Mouse (Mus musculus) heart, embryonic 10.5 days (tissue): ENCODE results near the gene Piezo1. TPM values are rescaled to one million over a fixed set of nuclear protein-coding genes. Genes with fewer than 3 reads are reported as not detected.

Source experiments
- DNase-seq: peaks from one replicate; pipeline ENCODE4 v3.0.0-alpha.2; 2017; ENCODE audit warnings: low spot score
- H3K27ac ChIP-seq: fragments of 300-500 bp; sonication (generic); 2 replicates; pipeline ENCODE4 v1.5.1; 2016; ENCODE audit warnings: mild to moderate bottlenecking
- H3K27me3 ChIP-seq: fragments of 300-500 bp; sonication (generic); 2 replicates; pipeline ENCODE4 v1.6.1; 2016; ENCODE audit warnings: mild to moderate bottlenecking; ENCODE audit not compliant: poor library complexity, insufficient read depth, severe bottlenecking
- H3K36me3 ChIP-seq: fragments of 300-500 bp; sonication (generic); 2 replicates; pipeline ENCODE4 v1.6.1; 2016; ENCODE audit warnings: mild to moderate bottlenecking, moderate library complexity
- H3K4me1 ChIP-seq: fragments of 300-500 bp; sonication (generic); 2 replicates; pipeline ENCODE4 v1.6.1; 2016; ENCODE audit warnings: mild to moderate bottlenecking
- H3K4me3 ChIP-seq: fragments of 300-500 bp; sonication (generic); 2 replicates; pipeline ENCODE4 v1.5.1; 2016; ENCODE audit warnings: mild to moderate bottlenecking, moderate library complexity
- H3K9me3 ChIP-seq: fragments of 300-500 bp; sonication (generic); 2 replicates; pipeline ENCODE4 v1.6.1; 2016; ENCODE audit warnings: mild to moderate bottlenecking, moderate library complexity
- WGBS: fragments of 180-500 bp; shearing (Covaris S2); methylation state at CpG from one replicate; pipeline ENCODE4 v1.1.7; 2016; 5-methylcytosine and 5-hydroxymethylcytosine counted together
- polyA plus RNA-seq: library from polyadenylated mRNA; unstranded; fragments of >200 nt; fragmentation: Nextera tagmentation; extraction: Ambion mirVana; gene quantifications from 2 replicates; pipeline ENCODE4 v1.2.1, GENCODE M21; 2016

The Piezo1 gene
- polyA plus RNA-seq, 1 experiment from 2014 or later, result 29.3 TPM

- Histone ChIP-seq H3K9me3 (no peaks in the 10 kb centered on the region), H3K27me3 (no peaks in the 10 kb centered on the region), H3K36me3 (peaks cover 74% of the 10 kb centered on the region), H3K4me1 (peaks cover 29% of the 10 kb centered on the region), H3K27ac (0 out of 2 replicates have a peak overlapping the region, but pooled peaks have one; percentile 23), H3K4me3 (no peak overlapping the region)
- DNase-seq, result no peak
- WGBS, result 74% methylated on average over 6 of the region's 6 CpGs
Observed at GRCm38 (mm10) chr8:122469407-122469806, 81.7 kb downstream of the Piezo1 start.

GRCm38 (mm10) chr8:122467816-122468215 is 83.3 kb downstream of the Piezo1 start:
- no peak overlapping the region for H3K4me3 ChIP-seq
- 88% methylated on average over 13 of the region's 13 CpGs for WGBS

GRCm38 (mm10) chr8:122464985-122465384 is 86.1 kb downstream of the Piezo1 start:
- Histone ChIP-seq H3K27me3 (peaks cover 28% of the 10 kb centered on the region), H3K27ac (no peak overlapping the region; the same call in 1 of the 2 replicates), H3K4me1 (peaks cover 67% of the 10 kb centered on the region), H3K9me3 (no peaks in the 10 kb centered on the region), H3K36me3 (peaks cover 45% of the 10 kb centered on the region), H3K4me3 (no peak overlapping the region)
- DNase-seq, result no peak
- 64% methylated on average over 7 of the region's 7 CpGs for WGBS

More at GRCm38 (mm10) chr8:122467816-122468215, 83.3 kb downstream of the Piezo1 start:
- Histone ChIP-seq H3K27me3 (no peaks in the 10 kb centered on the region), H3K4me1 (peaks cover 39% of the 10 kb centered on the region), H3K27ac (no peak overlapping the region), H3K9me3 (no peaks in the 10 kb centered on the region), H3K36me3 (peaks cover 61% of the 10 kb centered on the region)
- DNase-seq, result no peak

DNA sequence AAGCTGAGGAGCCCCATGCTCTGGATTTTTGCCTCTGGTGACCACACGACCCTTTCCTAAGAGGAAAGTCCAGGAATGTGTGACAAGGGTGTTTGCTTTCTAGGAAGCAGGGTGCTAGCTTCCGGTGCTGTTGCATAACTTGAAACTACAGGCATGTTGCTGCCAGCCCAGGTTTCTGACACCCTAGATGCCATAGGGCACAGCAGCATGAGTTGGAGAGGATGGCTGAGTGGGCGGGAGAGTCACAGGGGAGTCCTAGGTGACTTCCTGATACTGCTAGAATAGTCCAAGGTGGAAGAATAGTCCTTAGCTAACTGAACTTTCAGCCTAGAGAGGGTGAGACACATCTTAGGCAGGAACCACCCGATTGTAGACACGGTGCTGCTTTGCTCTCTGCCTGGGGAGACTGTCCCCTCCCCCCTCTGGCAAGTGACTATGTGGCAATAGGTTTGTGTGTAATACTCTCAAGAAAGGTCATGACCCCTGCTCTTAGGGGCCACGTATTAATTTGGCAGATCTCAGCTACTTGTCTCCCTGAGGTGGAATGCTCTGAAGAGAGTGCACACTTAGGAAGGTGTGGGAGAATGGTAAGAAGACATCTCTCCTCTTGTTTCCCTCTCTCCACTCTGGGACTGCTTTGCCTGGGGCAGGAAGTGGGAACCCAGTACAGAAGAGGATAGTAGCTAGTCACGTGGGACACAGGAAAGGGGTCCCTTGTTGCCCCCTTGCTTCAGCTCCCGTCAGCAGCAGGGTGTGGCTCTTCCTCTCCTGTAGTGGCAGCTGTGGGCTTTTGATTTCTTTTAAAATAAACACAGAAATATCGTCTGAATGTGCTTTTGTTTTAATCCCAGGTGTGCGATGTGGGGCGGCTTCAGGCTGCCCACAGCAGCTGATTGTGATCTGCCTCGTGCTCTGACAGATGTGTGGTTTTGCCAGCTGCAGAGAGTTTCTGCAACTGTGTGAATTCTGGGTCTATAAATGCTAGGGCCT is 87.2 kb downstream of the Piezo1 start:
- DNase-seq, result no peak
- 48% methylated on average over 12 of the region's 12 CpGs for WGBS
- H3K4me3 ChIP-seq, result no peak overlapping the region
- H3K36me3 ChIP-seq, result peaks cover 40% of the 10 kb centered on the region
- H3K9me3 ChIP-seq, result no peaks in the 10 kb centered on the region
- H3K4me1 ChIP-seq, result peaks cover 60% of the 10 kb centered on the region
- H3K27me3 ChIP-seq, result peaks cover 38% of the 10 kb centered on the region
- H3K27ac ChIP-seq, result peak overlapping the region; percentile 49; the same call in 1 of the 2 replicates

DNA sequence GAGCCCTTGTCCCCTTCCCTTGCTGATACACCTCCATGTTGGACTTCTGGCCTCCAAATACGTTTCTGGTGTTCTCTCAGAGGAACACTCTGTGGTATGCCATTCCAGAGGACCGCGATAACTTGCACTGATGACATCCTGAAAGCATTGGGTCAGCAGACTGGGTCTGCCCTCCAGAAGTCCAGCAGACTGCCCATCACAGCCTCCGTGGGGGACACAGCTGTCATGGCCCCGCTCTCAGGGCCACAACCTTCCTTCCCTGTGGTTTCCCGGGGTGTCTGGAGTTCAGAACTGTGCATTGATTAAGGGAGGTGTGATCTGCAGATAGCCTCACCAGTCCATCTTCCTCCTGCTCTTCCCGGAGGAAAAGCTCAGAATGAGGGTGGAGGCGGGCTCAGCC is 88.6 kb downstream of the Piezo1 start:
- Histone ChIP-seq H3K27me3 (peaks cover 47% of the 10 kb centered on the region), H3K36me3 (peaks cover 25% of the 10 kb centered on the region), H3K27ac (0 out of 2 replicates have a peak overlapping the region, but pooled peaks have one; percentile 14), H3K9me3 (no peaks in the 10 kb centered on the region), H3K4me1 (peaks cover 62% of the 10 kb centered on the region), H3K4me3 (no peak overlapping the region)
- WGBS, result 61% methylated on average over 8 of the region's 8 CpGs
- no peak for DNase-seq

DNA sequence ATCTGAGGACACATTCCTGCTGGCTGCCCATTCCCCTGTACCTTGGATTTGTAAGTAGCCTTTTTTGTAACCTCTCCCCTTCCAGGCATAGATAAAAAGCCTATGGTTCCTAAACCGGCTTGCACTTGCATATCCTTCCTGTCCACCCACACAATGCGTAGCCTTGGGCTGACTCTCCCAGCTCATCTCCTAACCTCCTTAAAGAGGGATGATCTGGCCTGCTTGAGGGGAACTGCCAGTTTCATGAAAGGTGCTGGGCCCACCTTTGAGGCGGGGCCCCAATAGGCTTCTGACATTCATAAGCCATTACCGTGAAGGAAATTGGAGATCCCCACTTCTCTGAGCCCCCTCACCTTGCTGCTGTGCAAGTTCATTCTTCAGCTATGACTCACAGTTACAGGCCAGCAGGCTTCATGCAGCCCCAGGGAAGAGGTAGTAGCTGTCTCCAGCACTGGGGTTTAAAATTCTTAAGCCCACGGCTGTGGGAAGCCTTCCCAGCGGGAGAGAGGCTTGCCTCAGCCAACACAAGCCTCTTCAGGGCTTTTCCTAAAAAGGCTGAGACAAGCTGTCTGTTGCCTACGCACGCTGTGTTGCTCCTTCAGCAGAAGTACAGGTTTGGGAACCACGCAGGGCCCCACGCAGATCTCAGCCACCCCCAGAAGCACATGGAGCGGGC is 89.5 kb downstream of the Piezo1 start:
- Histone ChIP-seq H3K27me3 (peaks cover 55% of the 10 kb centered on the region), H3K36me3 (peaks cover 16% of the 10 kb centered on the region), H3K4me3 (no peak overlapping the region), H3K9me3 (no peaks in the 10 kb centered on the region), H3K4me1 (peaks cover 69% of the 10 kb centered on the region), H3K27ac (peak overlapping the region; percentile 32)
- WGBS, result 64% methylated on average over 11 of the region's 11 CpGs
- no peak for DNase-seq

DNA sequence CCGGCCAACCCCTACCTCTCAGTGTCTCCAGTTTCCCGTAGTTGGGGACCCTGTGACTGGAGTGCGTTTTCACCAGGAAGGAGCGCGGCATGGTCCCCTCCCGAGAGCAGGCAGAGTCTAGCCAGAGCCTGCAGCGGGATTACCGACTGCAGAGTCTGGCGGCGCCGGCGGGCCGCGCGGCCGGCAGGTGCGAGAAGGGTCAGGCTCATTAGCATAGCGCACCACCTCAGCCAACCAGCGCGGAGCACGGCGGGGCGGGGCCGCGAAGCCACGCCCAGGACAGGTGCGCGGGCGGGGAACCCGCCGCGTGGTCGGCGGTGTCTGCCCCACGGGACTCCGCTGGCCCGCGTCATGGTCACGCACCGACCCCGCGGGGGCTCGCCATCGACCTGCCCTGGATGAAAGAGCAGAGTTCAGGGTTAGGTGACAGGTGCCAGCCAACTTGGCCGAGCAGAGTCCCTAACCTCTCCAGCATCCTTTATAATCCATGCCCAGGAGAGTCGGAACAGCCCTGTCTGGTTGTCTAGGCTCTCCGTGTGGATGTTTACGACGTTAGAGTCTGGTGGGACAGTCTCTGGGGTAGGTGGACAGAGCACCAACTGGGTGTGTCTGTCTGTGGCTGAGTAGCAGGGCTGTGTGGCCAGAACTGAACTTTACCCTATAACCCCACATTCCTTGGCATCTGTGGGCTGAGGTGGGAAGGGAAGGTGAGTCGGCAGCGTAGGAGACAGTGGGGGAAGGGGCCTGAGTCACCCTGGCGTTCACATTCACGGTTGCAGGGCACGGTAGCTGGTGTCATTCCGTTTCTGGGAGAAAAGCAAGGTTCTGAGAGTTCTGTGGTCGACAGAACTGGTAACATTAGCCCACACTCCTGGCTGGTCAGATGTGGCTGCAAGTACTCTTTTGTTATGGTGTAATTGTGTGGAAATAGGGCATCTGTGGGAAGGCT is 90.3 kb downstream of the Piezo1 start, which contains the start of gene Snai3:
Gene Snai3, minus strand, starts transcription at position 210 of the 949 bp plus-strand sequence.
- Histone ChIP-seq H3K4me3 (peak within 1 kb of the TSS; percentile 61), H3K36me3 (peaks cover 15% of the 10 kb centered on the region; the same call in 1 of the 2 replicates), H3K4me1 (peaks cover 77% of the 10 kb centered on the region), H3K9me3 (no peaks in the 10 kb centered on the region), H3K27me3 (peaks cover 63% of the 10 kb centered on the region), H3K27ac (peak within 1 kb of the TSS; percentile 73)
- 2% methylated on average over 56 of the region's 56 CpGs for WGBS
- no peak for DNase-seq

DNA sequence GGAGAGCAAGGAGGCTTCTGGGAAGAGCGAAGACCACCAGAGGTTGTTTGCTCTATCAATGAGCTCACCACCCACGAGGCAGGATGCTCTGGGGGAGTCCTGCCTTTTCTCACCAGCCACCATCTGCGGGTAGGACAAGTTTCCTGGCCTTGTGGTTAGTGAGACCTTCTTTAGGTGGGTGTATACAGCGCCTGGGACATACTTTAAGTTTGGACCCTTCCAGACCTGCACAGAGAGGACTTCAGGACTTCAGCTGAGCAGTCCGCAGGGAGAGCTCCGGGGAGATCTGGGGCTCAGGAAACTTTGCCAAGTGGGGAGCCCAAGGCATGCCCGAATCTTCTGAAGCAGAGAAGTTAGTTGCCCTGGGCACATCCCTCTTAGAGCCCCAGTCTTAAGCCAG is 91.1 kb downstream of the Piezo1 start:
- no peaks in the 10 kb centered on the region for H3K9me3 ChIP-seq
- peak overlapping the region; percentile 61 for H3K4me3 ChIP-seq
- no peak for DNase-seq
- peaks cover 71% of the 10 kb centered on the region for H3K4me1 ChIP-seq
- peaks cover 63% of the 10 kb centered on the region for H3K27me3 ChIP-seq
- 22% methylated on average over 7 of the region's 7 CpGs for WGBS
- peak overlapping the region; percentile 73; the same call in 1 of the 2 replicates for H3K27ac ChIP-seq
- H3K36me3 ChIP-seq, result 0 out of 2 replicates have a peak, but pooled peaks cover 7% of the 10 kb centered on the region

GRCm38 (mm10) chr8:122459218-122459900 is 91.8 kb downstream of the Piezo1 start:
- no peaks in the 10 kb centered on the region for H3K9me3 ChIP-seq
- H3K36me3 ChIP-seq, result peaks cover 10% of the 10 kb centered on the region; the same call in 1 of the 2 replicates
- H3K4me1 ChIP-seq, result peaks cover 67% of the 10 kb centered on the region
- peaks cover 66% of the 10 kb centered on the region for H3K27me3 ChIP-seq
- 59% methylated on average over 6 of the region's 6 CpGs for WGBS
- no peak overlapping the region for H3K27ac ChIP-seq
- no peak for DNase-seq
- H3K4me3 ChIP-seq, result peak overlapping the region; percentile 61; the same call in 1 of the 2 replicates

- WGBS, result 60% methylated on average over 11 of the region's 11 CpGs
- H3K4me1 ChIP-seq, result peaks cover 65% of the 10 kb centered on the region
Observed at GRCm38 (mm10) chr8:122457171-122457570, 94.0 kb downstream of the Piezo1 start.

DNA sequence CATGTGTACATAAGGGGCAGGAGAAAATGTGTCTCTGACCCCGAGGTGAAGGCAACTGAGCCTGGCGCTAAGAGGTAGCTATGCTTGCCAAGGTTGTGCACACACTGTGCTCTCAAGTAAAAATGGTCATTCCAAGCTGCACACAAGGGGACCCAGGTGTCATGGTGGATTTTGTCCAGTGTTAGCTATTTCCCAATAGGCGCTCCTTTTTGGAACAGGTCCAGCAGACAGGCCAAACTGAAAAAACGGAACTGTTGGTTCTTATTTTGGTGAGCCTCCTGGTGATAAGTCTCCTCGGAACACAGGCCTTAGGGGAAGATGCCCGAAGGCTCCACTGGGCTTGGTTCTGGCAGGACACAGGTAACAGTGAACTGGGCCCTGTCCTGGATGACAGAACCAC is 96.7 kb downstream of the Piezo1 start:
- no peak overlapping the region for H3K4me3 ChIP-seq
- H3K36me3 ChIP-seq, result peaks cover 11% of the 10 kb centered on the region; the same call in 1 of the 2 replicates
- H3K4me1 ChIP-seq, result peaks cover 62% of the 10 kb centered on the region
- H3K27me3 ChIP-seq, result peaks cover 33% of the 10 kb centered on the region
- WGBS, result 80% methylated on average over 6 of the region's 6 CpGs
- DNase-seq, result no peak
- H3K27ac ChIP-seq, result peak overlapping the region; percentile 87
- H3K9me3 ChIP-seq, result no peaks in the 10 kb centered on the region

More at GRCm38 (mm10) chr8:122457171-122457570, 94.0 kb downstream of the Piezo1 start:
- no peaks in the 10 kb centered on the region for H3K9me3 ChIP-seq
- H3K36me3 ChIP-seq, result peaks cover 11% of the 10 kb centered on the region; the same call in 1 of the 2 replicates
- peak overlapping the region; percentile 45; the same call in 1 of the 2 replicates for H3K27ac ChIP-seq
- H3K27me3 ChIP-seq, result peaks cover 60% of the 10 kb centered on the region
- no peak overlapping the region for H3K4me3 ChIP-seq
- no peak for DNase-seq
